Mouse (Mus musculus): ENCODE results near the gene Fam160a2. TPM values are rescaled to one million over a fixed set of nuclear protein-coding genes. Genes with fewer than 3 reads are reported as not detected.
"Not testable (repeated sequence)": the region's sequence is repeated elsewhere in the genome, so short reads cannot be mapped to it uniquely, and the experiment has no call there.

Gene Fam160a2
- polyA plus RNA-seq, 1 experiment from 2014 or later, result 38.6 TPM

GRCm38 (mm10) chr7:105416529-105416928 lies 16.7 kb upstream of the Fam160a2 start:
- WGBS, result 86% methylated on average over 7 of the region's 7 CpGs
- no peak overlapping the region for H3K4me3 ChIP-seq

GRCm38 (mm10) chr7:105414385-105414784 lies 14.5 kb upstream of the Fam160a2 start:
- WGBS, result 56% methylated on average over 6 of the region's 6 CpGs
- Histone ChIP-seq H3K4me2 (no peak overlapping the region), H3K9ac (no peak overlapping the region), H3K4me3 (no peak overlapping the region), H3K36me3 (no peaks in the 10 kb centered on the region), H3K27ac (no peak overlapping the region), H3K27me3 (peaks cover 4% of the 10 kb centered on the region; the same call in 1 of the 2 replicates), H3K4me1 (no peaks in the 10 kb centered on the region), H3K9me3 (no peaks in the 10 kb centered on the region)
- ATAC-seq (ENCODE audit: insufficient number of reproducible peaks, low FRiP score, low TSS enrichment, low read depth), result no peak

More at GRCm38 (mm10) chr7:105416529-105416928, 16.7 kb upstream of the Fam160a2 start:
- no peak for ATAC-seq (ENCODE audit: insufficient number of reproducible peaks, low FRiP score, low TSS enrichment, low read depth)
- no peaks in the 10 kb centered on the region for H3K4me1 ChIP-seq
- H3K9ac ChIP-seq, result no peak overlapping the region
- no peak overlapping the region for H3K4me2 ChIP-seq
- H3K9me3 ChIP-seq, result no peaks in the 10 kb centered on the region
- no peak overlapping the region for H3K27ac ChIP-seq
- no peaks in the 10 kb centered on the region for H3K36me3 ChIP-seq
- H3K27me3 ChIP-seq, result no peaks in the 10 kb centered on the region

GRCm38 (mm10) chr7:105411874-105412632 lies 12.2 kb upstream of the Fam160a2 start:
- not testable (repeated sequence) for H3K27ac ChIP-seq; H3K9me3 ChIP-seq; H3K27me3 ChIP-seq; H3K36me3 ChIP-seq; H3K4me2 ChIP-seq; H3K4me3 ChIP-seq; ATAC-seq (ENCODE audit: insufficient number of reproducible peaks, low FRiP score, low TSS enrichment, low read depth); H3K4me1 ChIP-seq; H3K9ac ChIP-seq
- WGBS, result 57% methylated on average over 8 of the region's 8 CpGs

GRCm38 (mm10) chr7:105406322-105406721 lies 6.5 kb upstream of the Fam160a2 start:
- Histone ChIP-seq H3K9me3 (no peaks in the 10 kb centered on the region), H3K4me1 (no peaks in the 10 kb centered on the region), H3K27ac (no peak overlapping the region), H3K9ac (no peak overlapping the region), H3K36me3 (no peaks in the 10 kb centered on the region), H3K4me3 (no peak overlapping the region), H3K27me3 (peaks cover 4% of the 10 kb centered on the region; the same call in 1 of the 2 replicates), H3K4me2 (no peak overlapping the region)
- no peak for ATAC-seq (ENCODE audit: insufficient number of reproducible peaks, low FRiP score, low TSS enrichment, low read depth)
- 73% methylated on average over 1 of the region's 1 CpGs for WGBS

- 53% methylated on average over 5 of the region's 5 CpGs for WGBS
- Histone ChIP-seq H3K4me1 (peaks cover 1% of the 10 kb centered on the region; the same call in 1 of the 2 replicates), H3K9ac (no peak within 1 kb of the TSS), H3K4me3 (no peak within 1 kb of the TSS), H3K9me3 (no peaks in the 10 kb centered on the region), H3K27me3 (no peaks in the 10 kb centered on the region), H3K4me2 (no peak within 1 kb of the TSS), H3K36me3 (no peaks in the 10 kb centered on the region), H3K27ac (no peak within 1 kb of the TSS)
- no peak for ATAC-seq (ENCODE audit: insufficient number of reproducible peaks, low FRiP score, low TSS enrichment, low read depth)
These were observed 4.4 kb upstream of the Fam160a2 start, which contains the start of gene Cnga4 for GRCm38 (mm10) chr7:105404268-105404667. Gene Cnga4 (plus strand): TSS chr7:105404568.

GRCm38 (mm10) chr7:105399058-105399934 lies 558 bp downstream of the Fam160a2 start:
- Histone ChIP-seq H3K36me3 (0 out of 2 replicates have a peak, but pooled peaks cover 4% of the 10 kb centered on the region), H3K4me2 (peak overlapping the region; percentile 76), H3K9me3 (no peaks in the 10 kb centered on the region), H3K9ac (peak overlapping the region; percentile 70), H3K27me3 (no peaks in the 10 kb centered on the region), H3K27ac (peak overlapping the region; percentile 80), H3K4me3 (peak overlapping the region; percentile 89), H3K4me1 (peaks cover 6% of the 10 kb centered on the region)
- 1% methylated on average over 25 of the region's 25 CpGs for WGBS
- ATAC-seq (ENCODE audit: insufficient number of reproducible peaks, low FRiP score, low TSS enrichment, low read depth), result no peak

- H3K9ac ChIP-seq, result no peak overlapping the region
- H3K27ac ChIP-seq, result no peak overlapping the region
- ATAC-seq (ENCODE audit: insufficient number of reproducible peaks, low FRiP score, low TSS enrichment, low read depth), result no peak
- H3K4me2 ChIP-seq, result no peak overlapping the region
- H3K4me3 ChIP-seq, result no peak overlapping the region
- H3K27me3 ChIP-seq, result no peaks in the 10 kb centered on the region
- peaks cover 6% of the 10 kb centered on the region for H3K4me1 ChIP-seq
- H3K9me3 ChIP-seq, result no peaks in the 10 kb centered on the region
- H3K36me3 ChIP-seq, result 0 out of 2 replicates have a peak, but pooled peaks cover 6% of the 10 kb centered on the region
These were observed 3.7 kb downstream of the Fam160a2 start for GRCm38 (mm10) chr7:105396126-105396525.

- peaks cover 6% of the 10 kb centered on the region; the same call in 1 of the 2 replicates for H3K36me3 ChIP-seq
- no peaks in the 10 kb centered on the region for H3K27me3 ChIP-seq
- H3K4me3 ChIP-seq, result no peak overlapping the region
- H3K27ac ChIP-seq, result no peak overlapping the region
- no peak overlapping the region for H3K4me2 ChIP-seq
- H3K9me3 ChIP-seq, result no peaks in the 10 kb centered on the region
- peaks cover 6% of the 10 kb centered on the region for H3K4me1 ChIP-seq
- ATAC-seq (ENCODE audit: insufficient number of reproducible peaks, low FRiP score, low TSS enrichment, low read depth), result no peak
- no peak overlapping the region for H3K9ac ChIP-seq
These were observed 4.6 kb downstream of the Fam160a2 start for GRCm38 (mm10) chr7:105395131-105395820.

GRCm38 (mm10) chr7:105394606-105395005 lies 5.2 kb downstream of the Fam160a2 start:
- no peaks in the 10 kb centered on the region for H3K9me3 ChIP-seq
- WGBS, result 94% methylated on average over 1 of the region's 1 CpGs

GRCm38 (mm10) chr7:105390236-105390635 lies 9.6 kb downstream of the Fam160a2 start:
- no peaks in the 10 kb centered on the region for H3K27me3 ChIP-seq
- ATAC-seq (ENCODE audit: insufficient number of reproducible peaks, low FRiP score, low TSS enrichment, low read depth), result no peak
- WGBS, result 83% methylated on average over 2 of the region's 2 CpGs
- no peak overlapping the region for H3K9ac ChIP-seq
- H3K9me3 ChIP-seq, result no peaks in the 10 kb centered on the region
- no peak overlapping the region for H3K4me2 ChIP-seq
- H3K27ac ChIP-seq, result no peak overlapping the region
- no peaks in the 10 kb centered on the region for H3K4me1 ChIP-seq
- no peak overlapping the region for H3K4me3 ChIP-seq
- peaks cover 49% of the 10 kb centered on the region for H3K36me3 ChIP-seq

More at GRCm38 (mm10) chr7:105394606-105395005, 5.2 kb downstream of the Fam160a2 start:
- ATAC-seq (ENCODE audit: insufficient number of reproducible peaks, low FRiP score, low TSS enrichment, low read depth), result no peak
- Histone ChIP-seq H3K27me3 (no peaks in the 10 kb centered on the region), H3K27ac (no peak overlapping the region), H3K4me2 (no peak overlapping the region), H3K4me1 (peaks cover 6% of the 10 kb centered on the region), H3K9ac (no peak overlapping the region), H3K4me3 (no peak overlapping the region), H3K36me3 (peaks cover 13% of the 10 kb centered on the region)

GRCm38 (mm10) chr7:105387696-105388095 lies 12.2 kb downstream of the Fam160a2 start:
- Histone ChIP-seq H3K4me2 (no peak overlapping the region), H3K27ac (no peak overlapping the region), H3K9ac (no peak overlapping the region), H3K27me3 (no peaks in the 10 kb centered on the region), H3K4me3 (no peak overlapping the region), H3K36me3 (peaks cover 69% of the 10 kb centered on the region), H3K4me1 (no peaks in the 10 kb centered on the region), H3K9me3 (no peaks in the 10 kb centered on the region)
- no peak for ATAC-seq (ENCODE audit: insufficient number of reproducible peaks, low FRiP score, low TSS enrichment, low read depth)
- WGBS, result 97% methylated on average over 2 of the region's 2 CpGs

Measured in limb, embryonic 15.5 days (tissue).